Mouse (Mus musculus) heart, adult 11 months (tissue): ENCODE results near the gene Ildr1.

Source experiments
- DNase-seq: peaks from one replicate; pipeline ENCODE4 v3.0.0; 2022

Gene Ildr1

DNA sequence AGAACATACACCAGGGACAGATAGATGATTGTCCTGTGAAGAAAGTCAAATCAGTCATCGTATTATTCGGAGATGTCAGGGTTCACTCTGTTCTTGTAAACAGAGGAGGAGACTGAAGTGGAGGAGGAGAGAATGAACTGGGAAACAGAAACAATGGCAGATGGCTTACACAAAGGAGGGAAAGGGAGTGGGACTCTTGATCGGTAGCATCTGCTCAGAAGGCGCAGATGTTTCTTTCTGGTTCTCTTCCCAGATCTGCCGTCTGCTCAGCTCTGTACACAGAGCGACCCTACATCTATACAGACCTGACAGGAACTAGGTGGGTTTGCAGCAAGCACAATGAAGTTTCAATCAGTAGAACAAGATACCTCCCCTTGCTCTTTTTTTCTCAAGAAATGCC lies 81.9 kb downstream of the Ildr1 start:
- DNase-seq = peak; percentile 59
